Mouse (Mus musculus): ENCODE measurements around the gene Pm20d1.

DNA sequence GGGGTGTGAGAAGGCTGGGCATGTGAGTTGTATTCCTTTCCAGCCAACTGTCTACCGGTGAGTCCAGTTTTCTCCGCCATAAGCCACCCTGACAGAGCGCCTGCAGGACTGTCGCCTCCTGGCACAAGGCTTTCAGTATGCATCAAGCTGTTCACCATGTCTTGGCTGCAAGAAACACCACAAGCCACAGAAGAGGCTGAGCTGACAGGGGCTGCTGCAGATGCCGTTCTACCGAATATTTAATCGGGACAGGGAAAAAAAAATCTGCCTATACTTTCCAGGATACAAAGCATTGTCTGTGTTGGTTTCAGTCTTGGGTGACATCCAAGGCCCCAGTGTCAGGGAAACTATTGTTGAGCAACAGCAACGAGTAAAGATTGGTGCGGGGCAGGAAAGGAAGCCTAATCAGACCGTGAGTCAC lies 45.3 kb upstream of the Pm20d1 start:
- TF ChIP-seq POLR2A (IDR thresholded peaks at IDR 0.05; ENCODE audit: extremely low read depth, insufficient read depth, low read length) (no peak), CTCF (IDR thresholded peaks at IDR 0.05; ENCODE audit: low read depth, low read length) (no peak)
